Mouse (Mus musculus) Patski (cell line): ENCODE results near the gene Eif4b. TPM values are rescaled to one million over a fixed set of nuclear protein-coding genes. Genes with fewer than 3 reads are reported as not detected.
A peak's percentile ranks its signal among the peaks of the same experiment; 100 is the strongest.

ENCODE experiments used
- ATAC-seq: fragments of 100-300 bp; one replicate; pipeline ENCODE4 v1.8.0; 2021
- CTCF ChIA-PET: fragments of 350-600 bp; sonication (Branson Sonifier 250); formaldehyde crosslinking; loops from one replicate; lab custom pipeline; 2022; ENCODE audit warnings: inconsistent platforms; lab: Charles Lee
- POLR2A ChIA-PET: fragments of 350-600 bp; sonication (Branson Sonifier 250); formaldehyde crosslinking; loops from one replicate; lab custom pipeline; 2022; ENCODE audit warnings: antibody characterized with exemption, inconsistent platforms; lab: Charles Lee
- DNase-seq: peaks from one replicate; pipeline ENCODE4 v3.0.0-alpha.2; 2011; ENCODE audit warnings: low read depth, low spot score
- H3K27me3 ChIP-seq: fragments of 371-371 bp; one replicate; pipeline ENCODE4 v1.5.1; 2021
- CTCF ChIP-seq: fragments of 100-300 bp; IDR thresholded peaks from one replicate; pipeline ENCODE4 v1.5.1; 2021
- in situ Hi-C: fragments of 300-500 bp; cut with MboI; formaldehyde crosslinking; loops from 3 replicates; pipeline ENCODE4 v1.11.1; 2018; ENCODE audit warnings: low pct_unique_long_range_greater_than_20kb, mixed read lengths
- polyA plus RNA-seq: library from polyadenylated mRNA; unstranded; gene quantifications from one replicate; pipeline ENCODE4 v1.2.3, GENCODE M21; 2021

The Eif4b gene
- polyA plus RNA-seq, 1 experiment from 2014 or later, result 237 TPM

DNA sequence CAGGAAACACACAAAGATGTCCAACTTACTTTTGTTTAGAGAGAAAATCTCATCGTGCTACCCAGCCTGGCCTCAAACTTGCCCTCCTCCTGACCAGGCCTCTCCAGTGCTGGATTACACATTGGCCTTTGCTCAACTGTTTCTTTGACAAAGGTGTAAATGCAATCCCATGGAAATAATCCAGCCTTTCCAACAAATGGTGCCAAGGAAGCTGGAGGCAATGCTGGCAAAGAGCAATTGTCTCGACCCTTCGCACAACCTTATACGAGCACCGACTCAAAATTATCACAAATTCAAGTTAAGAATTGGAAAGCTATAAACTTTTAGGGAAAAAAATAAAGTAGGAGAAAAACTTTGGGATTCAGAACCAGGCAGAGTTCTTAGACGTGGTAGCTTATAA lies 25.6 kb upstream of the Eif4b start:
- in situ Hi-C loops, result no loop called here
- CTCF ChIA-PET, result interaction anchor here (0.9 to 1.6 kb wide), 4 partner anchors 14 to 64 kb away, joined by 3 to 8 read pairs (median 4); no protein-coding TSS in a partner anchor
- no peaks in the 10 kb centered on the region for H3K27me3 ChIP-seq
- ATAC-seq (no peak), DNase-seq (no peak)
- POLR2A ChIA-PET, result no interaction called here
- TF ChIP-seq CTCF, result no peak

DNA sequence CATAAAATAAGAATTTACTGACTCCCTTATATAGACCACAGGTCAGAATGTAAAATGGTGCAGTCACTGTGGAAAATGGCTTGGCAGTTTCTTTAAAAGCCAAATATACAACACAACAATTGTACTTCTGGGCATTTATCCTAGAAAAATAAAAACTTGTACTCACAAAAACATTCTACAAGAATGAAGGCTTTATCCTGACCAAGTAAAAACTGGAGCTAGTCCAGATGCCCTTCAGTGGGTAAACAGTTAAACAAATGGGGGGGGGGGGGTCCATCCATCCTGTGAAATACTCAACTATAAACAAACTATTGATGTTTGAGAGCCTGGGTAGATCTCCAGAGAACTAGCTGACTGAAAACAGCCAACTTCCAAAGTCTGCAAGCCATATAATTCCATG lies 23.7 kb upstream of the Eif4b start:
- ATAC-seq, result no peak
- DNase-seq, result no peak
- in situ Hi-C loops, result no loop called here
- CTCF ChIA-PET, result interaction anchor here (0.6 to 1.3 kb wide), 4 partner anchors 15 to 58 kb away, joined by 3 to 4 read pairs (median 3); partner anchors contain the start of gene Krt8
- TF ChIP-seq CTCF, result no peak
- POLR2A ChIA-PET, result interaction anchor here (0.6 kb wide), 1 partner anchor 45 kb away, joined by 3 read pairs; the partner anchor contains the start of gene Krt8
- no peaks in the 10 kb centered on the region for H3K27me3 ChIP-seq

- CTCF ChIA-PET, result interaction anchor here (0.9 to 1.8 kb wide), 4 partner anchors 10 to 68 kb away, joined by 3 to 8 read pairs (median 4); no protein-coding TSS in a partner anchor
- ATAC-seq (no peak), DNase-seq (no peak)
- no peaks in the 10 kb centered on the region for H3K27me3 ChIP-seq
- in situ Hi-C loops, result no loop called here
- TF ChIP-seq CTCF, result no peak
- POLR2A ChIA-PET, result interaction anchor here (1.0 kb wide), 1 partner anchor 38 kb away, joined by 5 read pairs; no protein-coding TSS in a partner anchor
Measured at GRCm38 (mm10) chr15:102051920-102052683, 21.5 kb upstream of the Eif4b start.

- in situ Hi-C loops, result no loop called here
- H3K27me3 ChIP-seq, result no peaks in the 10 kb centered on the region
- DNase-seq (no peak), ATAC-seq (no peak)
- ChIA-PET CTCF (interaction anchor here (1.0 to 4.4 kb wide), 4 partner anchors 9 to 72 kb away, joined by 3 to 19 read pairs (median 6); no protein-coding TSS in a partner anchor), POLR2A (no interaction called here)
- no peak for TF ChIP-seq CTCF
Measured at GRCm38 (mm10) chr15:102056495-102057174, 16.9 kb upstream of the Eif4b start.

GRCm38 (mm10) chr15:102065661-102066325 lies 7.8 kb upstream of the Eif4b start:
- POLR2A ChIA-PET, result interaction anchor here (0.5 to 1.2 kb wide), 3 partner anchors 30 to 127 kb away, joined by 3 read pairs; no protein-coding TSS in a partner anchor
- peaks cover 7% of the 10 kb centered on the region for H3K27me3 ChIP-seq
- in situ Hi-C loops, result no loop called here
- TF ChIP-seq CTCF, result peak; percentile 100
- DNase-seq, result peak; percentile 50
- peak; percentile 66 for ATAC-seq
- CTCF ChIA-PET, result interaction anchor here (0.7 to 2.3 kb wide), 25 partner anchors 10 to 740 kb away, joined by 3 to 27 read pairs (median 6); partner anchors contain the start of genes Krt8 and Tns2

- CTCF ChIA-PET, result interaction anchor here (1.2 kb wide), 1 partner anchor 75 kb away, joined by 3 read pairs; no protein-coding TSS in a partner anchor
- in situ Hi-C loops, result loop anchor here (5.0 kb wide), 2 partner anchors 298 to 738 kb away; no protein-coding TSS in a partner anchor
Measured at GRCm38 (mm10) chr15:102070476-102071467, 2.8 kb upstream of the Eif4b start.

GRCm38 (mm10) chr15:102072963-102073558 lies 512 bp upstream of the Eif4b start:
- ChIA-PET CTCF (interaction anchor here (0.9 kb wide), 1 partner anchor 48 kb away, joined by 3 read pairs; no protein-coding TSS in a partner anchor), POLR2A (no interaction called here)
- DNase-seq, result no peak
- in situ Hi-C loops, result loop anchor here (5.0 kb wide), 2 partner anchors 301 to 741 kb away; no protein-coding TSS in a partner anchor
- peaks cover 2% of the 10 kb centered on the region for H3K27me3 ChIP-seq
- peak; percentile 13 for ATAC-seq
- TF ChIP-seq CTCF, result no peak

More at GRCm38 (mm10) chr15:102070476-102071467, 2.8 kb upstream of the Eif4b start:
- POLR2A ChIA-PET, result no interaction called here
- TF ChIP-seq CTCF, result no peak
- no peak for DNase-seq
- H3K27me3 ChIP-seq, result peaks cover 7% of the 10 kb centered on the region
- no peak for ATAC-seq

DNA sequence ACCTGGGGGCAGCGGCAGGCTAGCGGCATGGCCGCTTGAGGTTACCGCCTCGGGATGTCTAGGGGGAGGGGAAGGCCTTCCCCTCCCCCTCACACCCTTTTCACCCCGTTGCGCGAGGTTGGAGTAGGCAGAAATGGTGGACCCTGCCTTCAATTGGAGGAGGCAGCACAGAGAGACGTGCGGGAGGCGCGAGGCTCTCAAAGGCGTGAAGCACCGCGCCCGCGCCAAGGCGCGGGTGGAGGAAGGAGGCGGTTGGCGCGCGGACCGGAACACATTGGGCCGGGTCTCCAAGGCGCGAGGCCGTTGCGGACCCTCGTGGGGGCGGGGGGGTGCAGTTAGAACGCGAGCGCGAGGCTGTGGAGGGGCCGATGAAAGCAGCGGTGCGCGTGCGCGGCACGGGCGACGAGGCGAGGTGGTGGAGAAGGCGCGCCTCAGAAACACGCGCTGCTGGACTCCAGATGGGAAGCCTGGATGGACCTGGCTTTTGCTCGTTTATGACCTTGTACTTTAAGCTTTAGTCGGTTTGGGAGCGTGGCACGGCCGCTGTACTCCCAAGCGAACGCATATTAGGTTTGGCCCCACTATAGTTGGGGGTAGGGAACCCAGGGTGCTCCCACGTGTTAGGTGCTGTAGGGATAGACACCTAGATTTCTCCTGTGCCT lies 628 bp downstream of the Eif4b start:
- TF ChIP-seq CTCF, result no peak
- ChIA-PET POLR2A (no interaction called here), CTCF (no interaction called here)
- ATAC-seq, result peak; percentile 48
- H3K27me3 ChIP-seq, result no peaks in the 10 kb centered on the region
- no peak for DNase-seq
- in situ Hi-C loops, result loop anchor here (5.0 kb wide), 2 partner anchors 302 to 742 kb away; no protein-coding TSS in a partner anchor
